Mouse (Mus musculus): Measurements from ENCODE around the gene Reep3. TPM values are rescaled to one million over a fixed set of nuclear protein-coding genes. Genes with fewer than 3 reads are reported as not detected.

The Reep3 gene
- polyA plus RNA-seq, 1 experiment from 2014 or later: 28.7 TPM

GRCm38 (mm10) chr10:67058297-67058696 lies 38.4 kb downstream of the Reep3 start:
- no peaks in the 10 kb centered on the region for H3K9me3 ChIP-seq (ENCODE audit: control insufficient read depth, low read length)
- no peak overlapping the region for H3K4me2 ChIP-seq (ENCODE audit: low read length)
- ATAC-seq (ENCODE audit: insufficient number of reproducible peaks, insufficient read depth, low FRiP score, low read depth): peak; percentile 22; the same call in 1 of the 2 replicates
- H3K36me3 ChIP-seq (ENCODE audit: control insufficient read depth, insufficient read depth, low read length): no peaks in the 10 kb centered on the region
- H3K9ac ChIP-seq (ENCODE audit: low read length): no peak overlapping the region
- H3K4me3 ChIP-seq (ENCODE audit: control insufficient read depth in 1 of 2, insufficient read depth in 1 of 2, low read depth in 1 of 2, low read length in 2 of 2): no peak overlapping the region
- peak overlapping the region; percentile 34 to 50 for H3K27ac ChIP-seq (replicated peaks in 1 of 2; ENCODE audit: control insufficient read depth in 1 of 2, insufficient read depth in 1 of 2, low read depth in 2 of 2, low read length in 2 of 2)
- no peaks in the 10 kb centered on the region for H3K27me3 ChIP-seq (ENCODE audit: control insufficient read depth, insufficient read depth, low read length)
- peaks cover 27 to 54% of the 10 kb centered on the region in 2 experiments for H3K4me1 ChIP-seq (ENCODE audit: control insufficient read depth in 2 of 2, insufficient read depth in 2 of 2, low read length in 2 of 2)
- 26% methylated on average over 7 of the region's 7 CpGs for WGBS

DNA sequence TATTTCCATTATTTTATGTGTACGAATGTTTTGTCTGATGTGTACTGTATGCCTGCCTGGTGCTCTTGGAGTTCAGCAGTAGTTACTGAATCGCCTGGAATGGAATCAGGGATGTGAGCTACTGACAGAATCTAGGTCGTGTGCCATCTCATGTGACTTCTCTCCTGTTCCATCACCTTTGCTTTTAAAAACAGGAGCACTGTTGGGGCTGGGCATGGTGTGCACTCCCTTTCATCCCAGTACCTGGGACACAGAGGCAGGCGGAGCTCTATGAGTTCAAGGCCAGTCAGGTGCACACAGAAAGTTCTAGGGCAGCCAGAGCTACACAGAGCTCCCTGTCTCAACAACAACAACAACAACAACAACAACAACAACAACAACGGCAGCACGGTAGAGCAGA lies 39.0 kb downstream of the Reep3 start:
- Histone ChIP-seq H3K27ac (replicated peaks in 1 of 2; ENCODE audit: control insufficient read depth in 1 of 2, insufficient read depth in 1 of 2, low read depth in 2 of 2, low read length in 2 of 2) (no peak overlapping the region; a peak in 1 of 4 replicates), H3K27me3 (ENCODE audit: control insufficient read depth, insufficient read depth, low read length) (no peaks in the 10 kb centered on the region), H3K4me2 (ENCODE audit: low read length) (no peak overlapping the region), H3K4me3 (ENCODE audit: control insufficient read depth in 1 of 2, insufficient read depth in 1 of 2, low read depth in 1 of 2, low read length in 2 of 2) (no peak overlapping the region), H3K36me3 (ENCODE audit: control insufficient read depth, insufficient read depth, low read length) (no peaks in the 10 kb centered on the region), H3K9ac (ENCODE audit: low read length) (no peak overlapping the region), H3K4me1 (ENCODE audit: control insufficient read depth in 2 of 2, insufficient read depth in 2 of 2, low read length in 2 of 2) (peaks cover 27 to 59% of the 10 kb centered on the region in 2 experiments), H3K9me3 (ENCODE audit: control insufficient read depth, low read length) (no peaks in the 10 kb centered on the region)
- no peak for ATAC-seq (ENCODE audit: insufficient number of reproducible peaks, insufficient read depth, low FRiP score, low read depth)
- WGBS: 90% methylated on average over 6 of the region's 6 CpGs

DNA sequence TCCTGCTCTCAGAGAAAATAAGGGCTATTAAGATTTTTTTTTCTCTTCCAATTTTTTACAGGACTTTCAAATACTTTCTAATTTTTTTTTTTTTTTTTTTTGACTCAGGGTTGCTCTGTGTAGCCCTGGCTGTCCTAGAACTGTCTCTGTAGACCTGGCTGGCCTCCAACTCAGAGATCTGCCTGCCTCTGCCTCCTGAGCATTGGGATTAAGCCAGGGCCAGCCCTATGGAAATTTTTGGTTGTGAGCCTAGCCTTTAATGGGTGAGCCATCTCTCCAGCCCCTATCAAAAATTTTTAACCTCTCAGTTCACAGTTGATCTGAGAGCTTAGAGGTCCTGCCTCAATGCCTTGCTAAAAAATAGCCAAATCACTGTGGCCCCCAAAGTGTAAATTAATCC lies 39.5 kb downstream of the Reep3 start:
- H3K36me3 ChIP-seq (ENCODE audit: control insufficient read depth, insufficient read depth, low read length): no peaks in the 10 kb centered on the region
- peak overlapping the region in 1 of 2 experiments; percentile 88; a peak in 3 of 4 replicates for H3K27ac ChIP-seq (replicated peaks in 1 of 2; ENCODE audit: control insufficient read depth in 1 of 2, insufficient read depth in 1 of 2, low read depth in 2 of 2, low read length in 2 of 2)
- H3K4me2 ChIP-seq (ENCODE audit: low read length): 0 out of 2 replicates have a peak overlapping the region, but pooled peaks have one; percentile 58
- no peaks in the 10 kb centered on the region for H3K9me3 ChIP-seq (ENCODE audit: control insufficient read depth, low read length)
- no peak overlapping the region for H3K4me3 ChIP-seq (ENCODE audit: control insufficient read depth in 1 of 2, insufficient read depth in 1 of 2, low read depth in 1 of 2, low read length in 2 of 2)
- no peaks in the 10 kb centered on the region for H3K27me3 ChIP-seq (ENCODE audit: control insufficient read depth, insufficient read depth, low read length)
- H3K4me1 ChIP-seq (ENCODE audit: control insufficient read depth in 2 of 2, insufficient read depth in 2 of 2, low read length in 2 of 2): peaks cover 30 to 64% of the 10 kb centered on the region in 2 experiments
- no peak for ATAC-seq (ENCODE audit: insufficient number of reproducible peaks, insufficient read depth, low FRiP score, low read depth)
- no peak overlapping the region for H3K9ac ChIP-seq (ENCODE audit: low read length)

- no peaks in the 10 kb centered on the region for H3K9me3 ChIP-seq (ENCODE audit: control insufficient read depth, low read length)
- H3K27me3 ChIP-seq (ENCODE audit: control insufficient read depth, insufficient read depth, low read length): no peaks in the 10 kb centered on the region
- H3K4me1 ChIP-seq (ENCODE audit: control insufficient read depth in 2 of 2, insufficient read depth in 2 of 2, low read length in 2 of 2): peaks cover 27 to 65% of the 10 kb centered on the region in 2 experiments
- peak overlapping the region in 1 of 2 experiments; percentile 20; a peak in 1 of 4 replicates for H3K4me3 ChIP-seq (ENCODE audit: control insufficient read depth in 1 of 2, insufficient read depth in 1 of 2, low read depth in 1 of 2, low read length in 2 of 2)
- H3K36me3 ChIP-seq (ENCODE audit: control insufficient read depth, insufficient read depth, low read length): no peaks in the 10 kb centered on the region
- WGBS: 18% methylated on average over 17 of the region's 17 CpGs
- H3K9ac ChIP-seq (ENCODE audit: low read length): peak overlapping the region; percentile 59
- peak overlapping the region; percentile 88 to 93 for H3K27ac ChIP-seq (replicated peaks in 1 of 2; ENCODE audit: control insufficient read depth in 1 of 2, insufficient read depth in 1 of 2, low read depth in 2 of 2, low read length in 2 of 2)
- peak; percentile 36 for ATAC-seq (ENCODE audit: insufficient number of reproducible peaks, insufficient read depth, low FRiP score, low read depth)
- peak overlapping the region; percentile 58 for H3K4me2 ChIP-seq (ENCODE audit: low read length)
Observed at GRCm38 (mm10) chr10:67055867-67056856, 40.6 kb downstream of the Reep3 start.

DNA sequence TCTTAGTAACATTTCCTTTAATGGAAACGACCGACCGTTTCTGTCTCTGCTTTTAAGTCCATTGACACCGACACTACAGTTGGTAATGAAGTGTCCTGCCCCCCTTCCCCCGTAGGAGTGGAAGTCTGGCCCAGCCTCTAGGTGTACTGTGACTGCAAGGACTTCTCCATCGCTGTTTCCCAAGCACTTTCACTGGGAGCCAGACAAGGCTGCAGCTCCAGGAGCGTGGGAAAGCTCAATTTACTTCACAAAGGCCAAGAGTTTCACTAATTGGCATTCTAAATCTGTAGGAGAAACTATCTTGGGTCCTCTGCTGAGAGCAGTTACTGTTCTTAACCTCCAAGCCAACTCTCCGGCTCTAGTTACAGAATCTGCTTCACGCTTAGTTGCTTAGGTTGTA lies 43.3 kb downstream of the Reep3 start:
- no peaks in the 10 kb centered on the region for H3K27me3 ChIP-seq (ENCODE audit: control insufficient read depth, insufficient read depth, low read length)

GRCm38 (mm10) chr10:67052429-67052828 lies 44.3 kb downstream of the Reep3 start:
- no peak for ATAC-seq (ENCODE audit: insufficient number of reproducible peaks, insufficient read depth, low FRiP score, low read depth)
- Histone ChIP-seq H3K9me3 (ENCODE audit: control insufficient read depth, low read length) (no peaks in the 10 kb centered on the region), H3K4me1 (ENCODE audit: control insufficient read depth in 2 of 2, insufficient read depth in 2 of 2, low read length in 2 of 2) (peaks cover 18 to 47% of the 10 kb centered on the region in 2 experiments), H3K4me2 (ENCODE audit: low read length) (no peak overlapping the region), H3K27ac (replicated peaks in 1 of 2; ENCODE audit: control insufficient read depth in 1 of 2, insufficient read depth in 1 of 2, low read depth in 2 of 2, low read length in 2 of 2) (no peak overlapping the region), H3K27me3 (ENCODE audit: control insufficient read depth, insufficient read depth, low read length) (no peaks in the 10 kb centered on the region), H3K4me3 (ENCODE audit: control insufficient read depth in 1 of 2, insufficient read depth in 1 of 2, low read depth in 1 of 2, low read length in 2 of 2) (no peak overlapping the region), H3K9ac (ENCODE audit: low read length) (no peak overlapping the region), H3K36me3 (ENCODE audit: control insufficient read depth, insufficient read depth, low read length) (no peaks in the 10 kb centered on the region)
- 75% methylated on average over 9 of the region's 9 CpGs for WGBS

More for the DNA sequence above, 43.3 kb downstream of the Reep3 start:
- Histone ChIP-seq H3K4me2 (ENCODE audit: low read length) (no peak overlapping the region), H3K36me3 (ENCODE audit: control insufficient read depth, insufficient read depth, low read length) (no peaks in the 10 kb centered on the region), H3K4me3 (ENCODE audit: control insufficient read depth in 1 of 2, insufficient read depth in 1 of 2, low read depth in 1 of 2, low read length in 2 of 2) (no peak overlapping the region), H3K4me1 (ENCODE audit: control insufficient read depth in 2 of 2, insufficient read depth in 2 of 2, low read length in 2 of 2) (peaks cover 23 to 57% of the 10 kb centered on the region in 2 experiments), H3K9me3 (ENCODE audit: control insufficient read depth, low read length) (no peaks in the 10 kb centered on the region), H3K27ac (replicated peaks in 1 of 2; ENCODE audit: control insufficient read depth in 1 of 2, insufficient read depth in 1 of 2, low read depth in 2 of 2, low read length in 2 of 2) (peak overlapping the region; percentile 34 to 55; a peak in 2 of 4 replicates), H3K9ac (ENCODE audit: low read length) (peak overlapping the region; percentile 8; the same call in 1 of the 2 replicates)
- 29% methylated on average over 9 of the region's 9 CpGs for WGBS
- no peak for ATAC-seq (ENCODE audit: insufficient number of reproducible peaks, insufficient read depth, low FRiP score, low read depth)

GRCm38 (mm10) chr10:67051466-67051865 lies 45.3 kb downstream of the Reep3 start:
- Histone ChIP-seq H3K4me1 (ENCODE audit: control insufficient read depth in 2 of 2, insufficient read depth in 2 of 2, low read length in 2 of 2) (peaks cover 16 to 42% of the 10 kb centered on the region in 2 experiments), H3K4me3 (ENCODE audit: control insufficient read depth in 1 of 2, insufficient read depth in 1 of 2, low read depth in 1 of 2, low read length in 2 of 2) (no peak overlapping the region), H3K9ac (ENCODE audit: low read length) (no peak overlapping the region), H3K27me3 (ENCODE audit: control insufficient read depth, insufficient read depth, low read length) (no peaks in the 10 kb centered on the region), H3K9me3 (ENCODE audit: control insufficient read depth, low read length) (no peaks in the 10 kb centered on the region), H3K36me3 (ENCODE audit: control insufficient read depth, insufficient read depth, low read length) (no peaks in the 10 kb centered on the region), H3K27ac (replicated peaks in 1 of 2; ENCODE audit: control insufficient read depth in 1 of 2, insufficient read depth in 1 of 2, low read depth in 2 of 2, low read length in 2 of 2) (0 out of 4 replicates have a peak overlapping the region, but pooled peaks of 1 of the 2 experiments have one; percentile 5), H3K4me2 (ENCODE audit: low read length) (no peak overlapping the region)
- WGBS: 64% methylated on average over 5 of the region's 5 CpGs
- no peak for ATAC-seq (ENCODE audit: insufficient number of reproducible peaks, insufficient read depth, low FRiP score, low read depth)

Data from heart, embryonic 14.5 days (tissue).